Mouse (Mus musculus) bone marrow, adult 2 months (tissue): ENCODE results near the gene Crocc.

Source experiments
- CTCF ChIP-seq: fragments of 200-500 bp; IDR thresholded peaks from 2 replicates; pipeline ENCODE4 v1.5.1; 2011; ENCODE audit warnings: low read length, control low read depth; ENCODE audit not compliant: control insufficient read depth, insufficient read depth
- POLR2A ChIP-seq: fragments of 200-500 bp; IDR thresholded peaks from 2 replicates; pipeline ENCODE4 v1.6.1; 2011; ENCODE audit warnings: low read depth, mild to moderate bottlenecking, control low read depth, low read length, borderline replicate concordance; ENCODE audit not compliant: control insufficient read depth

DNA sequence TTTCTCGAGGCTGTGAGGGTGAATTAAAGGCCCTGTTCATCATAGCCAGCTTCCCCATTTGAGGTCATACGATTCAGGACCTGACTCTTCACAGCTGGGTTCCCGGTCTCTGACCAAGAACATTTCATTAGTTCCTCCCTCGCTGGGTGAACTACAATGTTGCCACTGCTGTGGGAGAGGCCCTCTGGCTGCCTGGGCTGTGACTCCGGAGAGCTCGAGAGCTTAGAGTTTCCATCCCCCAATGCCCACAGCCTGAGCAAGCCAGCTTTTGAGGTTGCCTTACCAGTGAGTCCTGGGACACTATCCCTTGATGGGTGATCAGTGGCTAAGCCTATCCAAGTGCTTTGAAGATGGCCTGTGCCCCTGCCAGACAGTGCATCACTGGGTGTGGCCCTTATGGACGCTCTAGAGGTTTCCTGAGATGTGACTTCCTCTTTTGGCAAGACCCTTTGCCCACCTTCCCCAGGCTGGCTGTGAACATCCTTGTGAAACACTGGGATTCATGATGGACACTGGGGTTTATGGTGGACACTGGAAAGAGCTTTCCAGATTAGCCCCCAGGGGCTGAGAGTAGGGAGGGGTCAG is 71.6 kb downstream of the Crocc start:
- TF ChIP-seq CTCF (no peak), POLR2A (no peak)
